In the genomic region with DNA sequence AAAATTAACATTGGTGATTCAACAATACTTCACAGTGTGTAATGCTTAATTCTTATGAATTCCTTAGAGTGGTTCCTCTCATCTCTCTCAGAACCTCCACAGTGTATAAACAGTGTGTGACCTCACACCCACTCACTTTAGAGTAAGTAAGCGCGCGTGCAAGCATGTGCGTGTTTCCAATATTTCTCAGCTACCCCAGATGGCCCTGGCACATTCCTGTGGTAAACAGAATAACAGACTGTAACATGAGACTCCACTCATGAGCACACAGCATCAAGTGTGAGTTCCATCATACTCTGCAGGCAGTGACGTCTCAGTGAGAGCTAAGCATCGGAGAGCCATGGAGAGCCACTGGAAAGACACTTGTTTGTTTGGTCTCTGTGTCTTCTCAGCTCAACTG, we compare ENCODE assay signal across 16 mouse cellular contexts.
DNase-seq lines count a peak whose midpoint lies in the region; ATAC-seq and TF ChIP-seq lines count a peak whose summit lies in the region.
"Had no signal": no experiment of that assay in that cellular context is flagged by ENCODE, and none has a peak within 500 bp of the region (broad histone marks: within the 10 kb centered on the region; RNA-seq: fewer than 3 reads in every experiment).

No protein-coding gene starts in this region.

- no peak overlapping the region for H3K9ac ChIP-seq in intestine, embryonic 16.5 days (ENCODE audit: low read depth, low read length)
- H3K9ac ChIP-seq in intestine, embryonic 15.5 days = no peak overlapping the region
- H3K9ac ChIP-seq in lung, postnatal 0 days (replicated peaks; ENCODE audit: low read depth) = no peak overlapping the region
- H3K9ac ChIP-seq: liver, embryonic 12.5 days had no signal

- H3K36me3 ChIP-seq in intestine, embryonic 16.5 days (ENCODE audit: control insufficient read depth, insufficient read depth, low read length) = no peaks in the 10 kb centered on the region
- H3K36me3 ChIP-seq in intestine, embryonic 15.5 days = no peaks in the 10 kb centered on the region
- H3K36me3 ChIP-seq in lung, postnatal 0 days (ENCODE audit: insufficient read depth, low read length) = no peaks in the 10 kb centered on the region
- H3K36me3 ChIP-seq: liver, embryonic 12.5 days had no signal

- peak; percentile 17; the same call in 1 of the 2 replicates for ATAC-seq in intestine, embryonic 16.5 days
- no peak for ATAC-seq in intestine, embryonic 15.5 days
- peak; percentile 69 for ATAC-seq in lung, postnatal 0 days
- ATAC-seq in erythroblast, adult 5-6 weeks (replicated peaks; ENCODE audit: low FRiP score, poor library complexity, severe bottlenecking) = no peak
- ATAC-seq: hindbrain, embryonic 16.5 days had no signal

- no peak for TF ChIP-seq CTCF in lung, postnatal 0 days (IDR thresholded peaks at IDR 0.05)
- no peak for TF ChIP-seq CTCF in olfactory bulb, adult 2 months (IDR thresholded peaks at IDR 0.05; ENCODE audit: insufficient read depth, low read depth, low read length)

- H3K9me3 ChIP-seq in intestine, embryonic 16.5 days (ENCODE audit: control insufficient read depth, low read length) = no peaks in the 10 kb centered on the region
- no peaks in the 10 kb centered on the region for H3K9me3 ChIP-seq in intestine, embryonic 15.5 days
- no peaks in the 10 kb centered on the region for H3K9me3 ChIP-seq in lung, postnatal 0 days (ENCODE audit: low read length)
- H3K9me3 ChIP-seq: liver, embryonic 12.5 days had no signal

- WGBS in intestine, embryonic 16.5 days = 60% methylated on average over 6 of the region's 6 CpGs
- WGBS in intestine, embryonic 15.5 days = 55% methylated on average over 6 of the region's 6 CpGs
- 45% methylated on average over 6 of the region's 6 CpGs for WGBS in lung, postnatal 0 days
- WGBS in olfactory bulb, adult 2 months = 66% methylated on average over 6 of the region's 6 CpGs

- H3K27me3 ChIP-seq in intestine, embryonic 16.5 days (replicated peaks; ENCODE audit: control insufficient read depth, insufficient read depth, low read length) = no peaks in the 10 kb centered on the region
- no peaks in the 10 kb centered on the region for H3K27me3 ChIP-seq in intestine, embryonic 15.5 days (replicated peaks)
- no peaks in the 10 kb centered on the region for H3K27me3 ChIP-seq in lung, postnatal 0 days (replicated peaks; ENCODE audit: insufficient read depth, low read length)
- H3K27me3 ChIP-seq: liver, embryonic 12.5 days; megakaryocyte, embryonic 14.5 days had no signal

- DNase-seq in lung, postnatal 0 days (ENCODE audit: low spot score) = peak; percentile 65
- DNase-seq in lung, postnatal 14 days = no peak
- peak; percentile 54 for DNase-seq in fibroblast of lung, adult 2 months (ENCODE audit: low read depth)
- no peak for DNase-seq in B cell, adult 2 months
- DNase-seq: cerebellum, adult 11 months; heart, postnatal 14 days; kidney, postnatal 14 days; right cerebral cortex, postnatal 4 days; thymus, adult 18-20 months had no signal

- no peak for TF ChIP-seq POLR2A in olfactory bulb, adult 2 months (IDR thresholded peaks at IDR 0.05; ENCODE audit: insufficient read depth, low read depth, low read length)

- no peak overlapping the region for H3K27ac ChIP-seq in intestine, embryonic 16.5 days (ENCODE audit: low read length)
- no peak overlapping the region for H3K27ac ChIP-seq in intestine, embryonic 15.5 days
- no peak overlapping the region for H3K27ac ChIP-seq in lung, postnatal 0 days (ENCODE audit: low read length)
- H3K27ac ChIP-seq in olfactory bulb, adult 2 months (ENCODE audit: insufficient read depth, low read depth, low read length) = peak overlapping the region; percentile 52

- peak; percentile 22; the same call in 1 of the 2 replicates for TF ChIP-seq EP300 in lung, postnatal 0 days (IDR thresholded peaks at IDR 0.05)

- no peak overlapping the region for H3K4me2 ChIP-seq in intestine, embryonic 16.5 days (ENCODE audit: low read depth, low read length)
- H3K4me2 ChIP-seq in intestine, embryonic 15.5 days (replicated peaks) = no peak overlapping the region
- no peak overlapping the region for H3K4me2 ChIP-seq in lung, postnatal 0 days (replicated peaks; ENCODE audit: low read depth, low read length)
- H3K4me2 ChIP-seq: liver, embryonic 12.5 days had no signal

- peaks cover 26% of the 10 kb centered on the region for H3K4me1 ChIP-seq in intestine, embryonic 16.5 days (ENCODE audit: control insufficient read depth, insufficient read depth, low read length)
- peaks cover 17% of the 10 kb centered on the region; the same call in 1 of the 2 replicates for H3K4me1 ChIP-seq in intestine, embryonic 15.5 days (replicated peaks)
- H3K4me1 ChIP-seq in lung, postnatal 0 days (ENCODE audit: insufficient read depth, low read depth, low read length) = peaks cover 12% of the 10 kb centered on the region
- peaks cover 23% of the 10 kb centered on the region for H3K4me1 ChIP-seq in olfactory bulb, adult 2 months (ENCODE audit: control insufficient read depth, insufficient read depth, low read length)

- no peak overlapping the region for H3K4me3 ChIP-seq in intestine, embryonic 16.5 days (ENCODE audit: low read length)
- no peak overlapping the region for H3K4me3 ChIP-seq in intestine, embryonic 15.5 days (replicated peaks)
- no peak overlapping the region for H3K4me3 ChIP-seq in lung, postnatal 0 days (ENCODE audit: low read depth, low read length)
- H3K4me3 ChIP-seq in olfactory bulb, adult 2 months (ENCODE audit: insufficient read depth, low read depth, low read length) = no peak overlapping the region
- H3K4me3 ChIP-seq: liver, embryonic 12.5 days; megakaryocyte, embryonic 14.5 days had no signal

Comparison
In these comparisons a context has a peak if more than half of its experiments do, and no peak if none do; other contexts are left out.
1. ATAC-seq: peak in intestine, embryonic 16.5 days (single experiment) and lung, postnatal 0 days (single experiment); none in intestine, embryonic 15.5 days (single experiment) and erythroblast, adult 5-6 weeks (single experiment).
2. DNase-seq: peak in lung, postnatal 0 days (single experiment) and fibroblast of lung, adult 2 months (single experiment); none in lung, postnatal 14 days (single experiment) and B cell, adult 2 months (0 of 2).